Mouse (Mus musculus): ENCODE measurements at regions not wholly inside any gene's neighbourhood (a gene's known extent, or its start where the extent isn't known, plus 50 kb on each side); places are given as distances from the start of the nearest gene placed in this dataset.

DNA sequence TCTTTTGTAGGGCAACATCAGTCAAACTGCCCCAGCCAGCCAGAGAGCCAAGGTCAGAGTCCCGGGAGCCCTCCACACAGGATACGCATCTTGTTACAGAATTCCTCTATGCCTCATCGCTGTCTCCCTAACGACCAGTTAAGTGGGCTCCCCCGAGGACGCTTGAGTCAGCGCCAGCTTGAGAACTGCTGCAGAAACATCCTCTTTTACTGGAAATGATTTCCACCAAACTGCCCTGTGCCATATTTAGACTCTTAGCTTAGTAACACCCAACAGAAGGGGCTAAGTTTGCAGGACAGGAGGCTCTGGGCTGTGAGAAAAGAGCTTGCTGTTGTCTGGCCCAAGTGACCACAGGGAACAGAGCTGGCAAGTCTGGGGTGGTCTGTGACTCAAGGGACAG, 357.0 kb downstream of the Setd4 start:
- Histone ChIP-seq H3K4me3 (ENCODE audit: insufficient read depth, low read length) (no peak overlapping the region), H3K4me1 (ENCODE audit: control insufficient read depth, insufficient read depth, low read length) (peaks cover 7% of the 10 kb centered on the region), H3K27ac (ENCODE audit: insufficient read depth, low read length) (peak overlapping the region; percentile 66)
- TF ChIP-seq CTCF (IDR thresholded peaks at IDR 0.05; ENCODE audit: borderline replicate concordance, insufficient read depth, low read length) = no peak
- TF ChIP-seq POLR2A (IDR thresholded peaks at IDR 0.05; ENCODE audit: low read depth, low read length) = no peak

DNA sequence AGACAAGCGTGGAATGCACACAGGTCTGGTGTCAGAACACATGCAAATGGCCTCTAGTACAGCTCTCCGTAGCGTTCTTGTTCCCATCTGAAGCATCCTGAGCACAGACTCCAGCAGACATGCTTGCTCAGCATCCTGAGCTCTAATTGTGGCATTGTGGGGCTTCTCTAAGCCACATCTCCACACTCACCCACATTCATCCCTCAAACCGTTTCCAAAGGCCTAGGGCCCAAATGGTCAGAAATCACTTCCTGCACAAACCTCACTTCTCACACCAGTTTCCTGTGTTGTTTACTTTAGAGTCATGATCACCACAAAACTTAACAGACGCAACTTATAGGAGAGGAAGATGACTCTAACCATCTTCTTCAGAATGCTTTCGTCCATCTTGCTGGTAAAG, 358.1 kb downstream of the Setd4 start:
- no peak overlapping the region for H3K27ac ChIP-seq (ENCODE audit: insufficient read depth, low read length)
- peaks cover 7% of the 10 kb centered on the region for H3K4me1 ChIP-seq (ENCODE audit: control insufficient read depth, insufficient read depth, low read length)
- TF ChIP-seq POLR2A (IDR thresholded peaks at IDR 0.05; ENCODE audit: low read depth, low read length) (no peak), CTCF (IDR thresholded peaks at IDR 0.05; ENCODE audit: borderline replicate concordance, insufficient read depth, low read length) (no peak)
- H3K4me3 ChIP-seq (ENCODE audit: insufficient read depth, low read length) = no peak overlapping the region

DNA sequence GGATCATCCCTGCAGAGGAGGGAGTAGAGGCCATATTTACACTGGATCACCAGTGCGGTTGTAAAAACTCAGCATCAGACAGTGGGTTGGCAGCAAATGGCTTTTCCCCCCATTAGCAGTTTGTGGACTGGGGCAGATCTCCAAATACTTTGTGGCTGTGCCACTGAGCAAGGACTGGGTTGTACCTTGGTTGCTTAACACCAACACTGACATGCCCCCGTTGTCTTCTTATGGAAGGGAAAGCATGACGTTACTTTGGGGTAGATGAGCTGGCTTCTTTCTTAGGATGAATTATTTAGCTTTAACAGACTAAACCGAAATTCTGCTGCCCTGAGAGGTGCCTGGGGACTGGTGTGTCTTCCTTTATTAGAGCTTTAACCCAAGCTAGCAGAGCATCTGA, 365.0 kb downstream of the Setd4 start:
- no peak overlapping the region for H3K4me3 ChIP-seq (ENCODE audit: insufficient read depth, low read length)
- H3K27ac ChIP-seq (ENCODE audit: insufficient read depth, low read length) = peak overlapping the region; percentile 30; the same call in 1 of the 2 replicates
- no peaks in the 10 kb centered on the region for H3K4me1 ChIP-seq (ENCODE audit: control insufficient read depth, insufficient read depth, low read length)
- TF ChIP-seq CTCF (IDR thresholded peaks at IDR 0.05; ENCODE audit: borderline replicate concordance, insufficient read depth, low read length) = no peak
- TF ChIP-seq POLR2A (IDR thresholded peaks at IDR 0.05; ENCODE audit: low read depth, low read length) = no peak

DNA sequence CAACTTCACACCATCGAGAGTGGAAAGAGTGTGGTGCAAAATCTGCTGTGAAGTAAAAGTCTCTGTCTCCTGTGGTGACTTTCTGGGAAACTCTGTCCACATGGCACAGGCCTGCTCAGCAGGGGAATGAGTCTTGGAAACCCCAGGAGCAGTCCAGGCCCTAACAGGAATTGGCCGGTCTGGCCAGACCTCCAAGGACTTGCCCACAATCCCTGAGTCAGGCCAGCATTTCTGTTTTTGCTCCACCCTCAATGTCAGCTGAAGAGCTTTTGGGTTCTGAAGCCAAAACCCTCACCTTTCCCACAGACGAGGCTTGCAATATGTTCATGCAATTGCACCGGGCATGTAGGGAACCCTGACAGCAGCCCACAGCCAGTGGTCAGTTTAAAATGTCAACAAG, 365.5 kb downstream of the Setd4 start:
- Histone ChIP-seq H3K4me1 (ENCODE audit: control insufficient read depth, insufficient read depth, low read length) (no peaks in the 10 kb centered on the region), H3K4me3 (ENCODE audit: insufficient read depth, low read length) (no peak overlapping the region), H3K27ac (ENCODE audit: insufficient read depth, low read length) (peak overlapping the region; percentile 74)
- TF ChIP-seq POLR2A (IDR thresholded peaks at IDR 0.05; ENCODE audit: low read depth, low read length) (no peak), CTCF (IDR thresholded peaks at IDR 0.05; ENCODE audit: borderline replicate concordance, insufficient read depth, low read length) (no peak)

DNA sequence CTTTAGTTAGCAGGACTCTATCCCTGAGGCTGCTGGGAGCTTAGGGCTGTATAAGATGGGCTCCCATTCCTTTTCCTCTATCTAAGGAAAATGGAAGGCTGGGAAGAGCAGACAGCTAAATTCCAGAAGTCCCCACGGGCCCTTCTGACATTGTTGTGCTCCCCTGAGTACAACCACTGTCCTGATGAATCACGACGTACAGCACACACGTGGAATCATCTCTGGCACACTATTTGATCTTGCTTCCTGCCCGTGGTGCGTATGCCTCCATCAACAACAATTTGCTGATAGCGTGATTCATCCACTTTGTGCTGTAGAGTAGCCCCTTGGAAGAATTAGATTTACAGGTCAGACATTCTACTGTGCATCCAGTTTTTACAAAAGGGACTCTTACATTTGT, 378.2 kb downstream of the Setd4 start:
- Histone ChIP-seq H3K4me3 (ENCODE audit: insufficient read depth, low read length) (no peak overlapping the region), H3K4me1 (ENCODE audit: control insufficient read depth, insufficient read depth, low read length) (peaks cover 4% of the 10 kb centered on the region), H3K27ac (ENCODE audit: insufficient read depth, low read length) (no peak overlapping the region)
- no peak for TF ChIP-seq CTCF (IDR thresholded peaks at IDR 0.05; ENCODE audit: borderline replicate concordance, insufficient read depth, low read length)
- TF ChIP-seq POLR2A (IDR thresholded peaks at IDR 0.05; ENCODE audit: low read depth, low read length) = no peak

DNA sequence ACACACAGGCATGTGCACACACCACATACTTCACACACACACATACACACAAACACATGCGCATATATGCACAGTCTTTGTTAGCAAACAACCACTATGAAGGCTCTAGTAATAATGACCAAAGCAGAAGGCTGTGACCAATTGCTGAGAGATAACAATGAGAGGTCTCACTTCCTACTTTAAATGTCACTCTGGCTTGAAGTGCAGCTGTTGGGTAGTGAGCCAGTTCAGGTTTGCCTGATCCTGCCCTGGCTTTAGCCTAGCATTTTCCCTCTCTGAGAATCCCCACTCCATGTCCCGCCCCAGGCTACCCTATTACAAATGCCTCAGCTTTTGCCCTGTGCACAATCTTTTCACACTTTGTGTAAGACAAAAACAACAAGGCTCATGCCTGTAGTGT, 378.7 kb downstream of the Setd4 start:
- peaks cover 4% of the 10 kb centered on the region for H3K4me1 ChIP-seq (ENCODE audit: control insufficient read depth, insufficient read depth, low read length)
- H3K4me3 ChIP-seq (ENCODE audit: insufficient read depth, low read length) = no peak overlapping the region
- TF ChIP-seq CTCF (IDR thresholded peaks at IDR 0.05; ENCODE audit: borderline replicate concordance, insufficient read depth, low read length) (no peak), POLR2A (IDR thresholded peaks at IDR 0.05; ENCODE audit: low read depth, low read length) (no peak)
- H3K27ac ChIP-seq (ENCODE audit: insufficient read depth, low read length) = no peak overlapping the region

DNA sequence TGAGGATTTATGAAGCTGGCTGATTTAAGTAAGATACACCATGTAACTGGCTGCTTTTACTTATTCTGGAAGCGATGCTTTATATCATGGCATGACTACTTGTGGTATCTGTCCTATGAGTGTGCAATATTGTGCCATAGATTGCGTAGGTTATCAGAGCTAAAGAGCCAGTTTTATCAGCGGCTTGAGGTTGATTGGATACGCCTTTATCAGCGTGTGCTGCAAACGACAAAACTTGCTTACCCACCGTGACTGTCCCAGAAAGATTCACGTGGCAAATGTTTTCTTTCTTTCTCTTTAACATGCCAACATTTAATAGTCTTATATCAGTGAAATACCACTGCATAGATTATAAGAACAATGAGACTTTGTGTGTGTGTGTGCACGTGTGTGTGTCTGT, 384.1 kb downstream of the Setd4 start:
- Histone ChIP-seq H3K4me3 (ENCODE audit: insufficient read depth, low read length) (no peak overlapping the region), H3K4me1 (ENCODE audit: control insufficient read depth, insufficient read depth, low read length) (no peaks in the 10 kb centered on the region; the same call in 1 of the 2 replicates), H3K27ac (ENCODE audit: insufficient read depth, low read length) (no peak overlapping the region)
- TF ChIP-seq CTCF (IDR thresholded peaks at IDR 0.05; ENCODE audit: borderline replicate concordance, insufficient read depth, low read length) = no peak
- no peak for TF ChIP-seq POLR2A (IDR thresholded peaks at IDR 0.05; ENCODE audit: low read depth, low read length)

DNA sequence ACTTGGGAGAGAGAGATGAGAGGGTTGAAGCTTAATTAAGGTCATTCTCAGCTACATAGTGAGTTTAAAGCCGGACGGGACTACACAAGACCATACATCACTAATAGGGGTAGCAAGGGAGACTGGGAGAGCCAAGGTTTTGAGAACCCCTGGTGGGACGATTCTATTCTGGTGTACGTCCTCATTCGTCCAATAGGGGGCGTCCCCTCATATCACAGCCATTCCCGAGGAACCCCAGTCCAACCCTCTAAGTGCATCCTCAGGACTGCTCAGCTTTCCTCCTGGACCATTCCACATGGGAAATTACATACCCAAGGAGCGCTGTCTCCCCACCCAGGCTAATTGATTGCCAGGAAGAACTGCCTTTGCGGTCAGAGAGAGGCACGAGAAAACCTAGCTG, 385.5 kb downstream of the Setd4 start:
- Histone ChIP-seq H3K4me1 (ENCODE audit: control insufficient read depth, insufficient read depth, low read length) (no peaks in the 10 kb centered on the region), H3K27ac (ENCODE audit: insufficient read depth, low read length) (no peak overlapping the region), H3K4me3 (ENCODE audit: insufficient read depth, low read length) (no peak overlapping the region)
- TF ChIP-seq CTCF (IDR thresholded peaks at IDR 0.05; ENCODE audit: borderline replicate concordance, insufficient read depth, low read length) = no peak
- TF ChIP-seq POLR2A (IDR thresholded peaks at IDR 0.05; ENCODE audit: low read depth, low read length) = no peak

DNA sequence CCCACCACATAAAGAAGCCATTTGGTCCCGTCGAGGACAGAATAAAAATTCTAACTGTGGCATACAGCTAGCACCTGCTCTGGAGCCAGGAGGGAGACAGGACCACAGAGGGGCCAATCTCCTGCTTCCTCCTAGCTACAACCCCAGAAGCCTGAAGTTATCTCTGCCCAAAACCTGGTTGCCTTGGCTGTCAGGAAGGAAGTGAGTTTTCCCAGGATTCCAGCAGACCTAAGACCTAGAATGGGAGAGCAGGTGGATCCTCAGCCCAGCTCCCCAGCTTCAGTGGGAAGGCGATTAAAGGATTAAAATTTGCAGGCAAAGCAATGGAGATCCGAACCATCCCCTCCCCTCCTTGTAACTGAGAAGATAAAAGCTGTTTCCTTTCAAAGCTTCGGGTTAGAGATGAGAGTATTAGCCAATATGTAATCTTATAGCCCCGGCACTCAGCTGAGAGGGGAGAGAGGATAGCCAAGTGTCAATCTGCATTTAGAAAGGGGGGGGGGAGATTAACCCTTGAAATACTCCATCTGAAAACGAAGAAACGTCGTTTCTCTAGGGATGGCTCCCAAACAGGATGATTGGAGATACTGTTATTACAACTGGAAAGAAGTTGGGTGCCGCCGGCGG, 386.1 kb downstream of the Setd4 start:
- TF ChIP-seq POLR2A (IDR thresholded peaks at IDR 0.05; ENCODE audit: low read depth, low read length) = no peak
- TF ChIP-seq CTCF (IDR thresholded peaks at IDR 0.05; ENCODE audit: borderline replicate concordance, insufficient read depth, low read length) = no peak
- no peaks in the 10 kb centered on the region for H3K4me1 ChIP-seq (ENCODE audit: control insufficient read depth, insufficient read depth, low read length)
- no peak overlapping the region for H3K27ac ChIP-seq (ENCODE audit: insufficient read depth, low read length)
- no peak overlapping the region for H3K4me3 ChIP-seq (ENCODE audit: insufficient read depth, low read length)

DNA sequence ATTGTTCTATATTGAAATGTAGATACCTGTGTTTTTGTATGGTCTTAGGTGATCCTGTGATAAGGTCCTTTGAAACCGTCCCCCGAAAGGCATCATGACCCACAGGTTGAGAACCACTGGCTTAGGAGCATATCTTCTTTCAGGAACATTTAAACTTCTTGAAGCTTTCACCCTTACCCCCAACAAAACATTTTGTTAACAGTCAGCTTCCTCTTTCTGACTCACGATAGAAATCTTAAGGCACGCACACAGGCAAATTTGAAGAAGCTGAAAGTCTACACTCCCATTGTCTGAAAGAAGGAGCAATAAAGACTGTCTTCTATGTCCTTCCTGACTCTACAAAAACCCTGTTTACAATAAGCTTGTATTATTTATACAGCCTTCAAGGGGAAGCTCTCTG, 388.2 kb downstream of the Setd4 start:
- Histone ChIP-seq H3K4me1 (ENCODE audit: control insufficient read depth, insufficient read depth, low read length) (no peaks in the 10 kb centered on the region), H3K4me3 (ENCODE audit: insufficient read depth, low read length) (no peak overlapping the region), H3K27ac (ENCODE audit: insufficient read depth, low read length) (no peak overlapping the region)
- TF ChIP-seq POLR2A (IDR thresholded peaks at IDR 0.05; ENCODE audit: low read depth, low read length) = no peak
- no peak for TF ChIP-seq CTCF (IDR thresholded peaks at IDR 0.05; ENCODE audit: borderline replicate concordance, insufficient read depth, low read length)

Measured in embryonic fibroblast, embryonic 13.5 days (primary cell).